Mouse (Mus musculus): ENCODE data around the gene Uspl1. TPM values are rescaled to one million over a fixed set of nuclear protein-coding genes. Genes with fewer than 3 reads are reported as not detected.

Uspl1 gene
- polyA plus RNA-seq, 1 experiment from 2014 or later: 72.3 TPM

DNA sequence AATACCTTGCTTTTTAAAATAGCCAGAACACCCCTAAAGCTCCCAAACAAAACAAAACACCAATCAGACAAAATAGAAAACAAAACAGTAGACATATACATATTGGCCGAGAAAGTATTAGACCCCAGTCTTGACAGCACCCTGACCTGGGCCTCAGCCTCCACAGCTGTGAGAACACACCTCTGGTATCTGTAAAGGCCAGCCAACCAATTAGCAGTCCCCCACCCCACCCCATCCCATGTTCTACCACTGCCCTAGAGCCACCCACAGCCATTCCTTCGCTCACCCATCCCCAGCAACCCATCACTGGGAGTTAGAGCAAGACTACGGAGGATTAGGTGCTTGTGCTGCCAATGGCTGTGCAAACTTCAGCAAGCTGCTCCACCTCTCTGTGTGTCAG is 33.3 kb upstream of the Uspl1 start:
- Histone ChIP-seq H3K9me3 (no peaks in the 10 kb centered on the region), H3K9ac (replicated peaks) (no peak overlapping the region), H3K27me3 (no peaks in the 10 kb centered on the region), H3K4me3 (no peak overlapping the region), H3K4me1 (no peaks in the 10 kb centered on the region), H3K27ac (replicated peaks) (no peak overlapping the region), H3K36me3 (no peaks in the 10 kb centered on the region), H3K4me2 (replicated peaks) (no peak overlapping the region)
- 95% methylated on average over 3 of the region's 3 CpGs for WGBS
- ATAC-seq (ENCODE audit: low FRiP score, low read depth): no peak

DNA sequence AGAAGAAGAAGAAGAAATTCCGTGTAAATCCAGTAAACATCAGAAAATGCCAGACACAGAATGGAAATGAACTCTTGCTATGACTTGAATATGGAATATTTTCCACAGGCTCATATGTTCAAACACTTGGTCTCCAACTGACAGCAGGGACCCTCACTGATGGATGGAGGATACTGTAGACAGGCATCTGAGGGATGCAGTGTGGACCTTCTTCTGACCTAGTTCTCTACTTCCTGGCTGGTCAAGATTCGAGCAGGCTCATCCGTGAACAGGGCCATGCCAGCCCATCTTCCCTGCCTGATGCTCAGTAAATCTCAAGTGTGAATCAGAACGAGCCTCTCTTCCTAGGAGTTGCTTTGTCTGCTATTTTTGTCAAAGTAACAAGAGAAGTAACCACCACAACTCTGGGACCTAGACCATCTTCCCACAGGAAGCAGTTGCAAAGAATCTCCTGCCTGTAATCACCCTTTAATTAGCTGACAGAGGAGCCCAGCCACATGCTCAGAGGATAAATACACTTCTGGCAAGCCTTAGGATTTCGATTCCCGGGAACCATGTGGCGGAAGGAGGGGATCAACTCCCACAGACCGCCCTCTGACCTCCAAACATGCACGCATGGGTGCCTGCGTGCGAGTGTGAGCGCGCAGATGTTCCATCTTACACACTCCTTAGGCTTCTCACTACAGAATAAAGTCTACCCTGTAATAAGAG is 31.9 kb upstream of the Uspl1 start:
- no peaks in the 10 kb centered on the region for H3K9me3 ChIP-seq
- no peaks in the 10 kb centered on the region for H3K27me3 ChIP-seq
- no peaks in the 10 kb centered on the region for H3K36me3 ChIP-seq
- 56% methylated on average over 13 of the region's 13 CpGs for WGBS
- H3K4me3 ChIP-seq: no peak overlapping the region
- ATAC-seq (ENCODE audit: low FRiP score, low read depth): no peak
- no peak overlapping the region for H3K9ac ChIP-seq (replicated peaks)
- no peaks in the 10 kb centered on the region for H3K4me1 ChIP-seq
- H3K27ac ChIP-seq (replicated peaks): no peak overlapping the region
- no peak overlapping the region for H3K4me2 ChIP-seq (replicated peaks)

DNA sequence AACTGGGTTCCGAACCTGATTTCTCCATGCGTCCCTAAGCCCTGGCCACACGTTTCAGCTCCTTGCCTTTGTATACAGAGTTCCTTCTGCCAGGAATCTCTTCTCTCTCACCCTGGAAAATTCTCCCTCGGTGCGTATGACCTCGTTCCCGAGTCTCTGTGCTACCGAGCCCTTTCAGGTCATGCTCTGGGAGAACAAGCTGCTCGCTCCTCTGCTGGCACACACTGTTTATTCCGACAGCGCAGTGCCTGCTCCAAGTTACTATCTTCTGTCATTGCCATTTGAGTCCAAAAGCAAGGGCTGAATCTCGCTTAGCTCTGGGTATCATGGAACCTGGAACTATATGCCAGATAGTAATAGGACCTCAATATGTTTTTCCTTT is 31.4 kb upstream of the Uspl1 start:
- H3K27ac ChIP-seq (replicated peaks): no peak overlapping the region
- H3K4me2 ChIP-seq (replicated peaks): no peak overlapping the region
- H3K4me1 ChIP-seq: no peaks in the 10 kb centered on the region
- WGBS: 65% methylated on average over 12 of the region's 12 CpGs
- no peaks in the 10 kb centered on the region for H3K36me3 ChIP-seq
- no peak overlapping the region for H3K9ac ChIP-seq (replicated peaks)
- no peaks in the 10 kb centered on the region for H3K9me3 ChIP-seq
- H3K4me3 ChIP-seq: no peak overlapping the region
- no peaks in the 10 kb centered on the region for H3K27me3 ChIP-seq
- ATAC-seq (ENCODE audit: low FRiP score, low read depth): no peak

DNA sequence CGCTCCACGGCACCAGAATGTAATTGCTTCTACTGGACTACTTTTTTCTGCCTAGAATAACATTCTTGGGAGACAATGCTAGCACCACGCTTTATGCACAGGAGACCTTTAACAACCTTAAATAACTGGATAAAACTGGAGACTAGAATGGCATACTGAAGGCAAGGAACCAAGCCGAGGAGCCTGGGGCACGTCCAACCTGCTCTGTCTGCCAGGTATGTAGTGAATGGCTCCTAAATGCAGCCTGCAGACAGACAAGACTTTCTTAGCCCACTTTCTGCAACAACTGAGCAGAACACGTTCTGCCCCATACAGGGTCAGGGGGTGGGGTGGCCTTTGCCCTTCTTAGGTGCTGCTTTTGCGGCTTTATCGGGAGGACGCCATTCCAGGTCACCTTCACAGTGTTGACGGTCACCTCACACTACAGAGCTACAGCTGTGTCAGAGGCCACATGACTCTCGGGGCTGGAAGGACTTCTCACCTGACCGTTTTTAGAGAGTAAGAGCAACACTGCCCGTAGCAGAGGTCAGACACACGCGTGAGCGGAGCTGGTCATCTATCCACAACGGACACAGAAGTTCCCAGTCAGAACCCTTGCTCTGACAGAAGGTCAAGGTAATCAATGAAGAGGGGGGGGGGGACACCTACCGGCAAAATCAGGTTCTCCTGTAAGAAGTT is 27.1 kb upstream of the Uspl1 start:
- Histone ChIP-seq H3K4me1 (no peaks in the 10 kb centered on the region), H3K9me3 (no peaks in the 10 kb centered on the region), H3K4me3 (no peak overlapping the region), H3K36me3 (no peaks in the 10 kb centered on the region), H3K27me3 (no peaks in the 10 kb centered on the region), H3K9ac (replicated peaks) (no peak overlapping the region), H3K27ac (replicated peaks) (no peak overlapping the region), H3K4me2 (replicated peaks) (no peak overlapping the region)
- ATAC-seq (ENCODE audit: low FRiP score, low read depth): no peak
- 89% methylated on average over 18 of the region's 18 CpGs for WGBS

DNA sequence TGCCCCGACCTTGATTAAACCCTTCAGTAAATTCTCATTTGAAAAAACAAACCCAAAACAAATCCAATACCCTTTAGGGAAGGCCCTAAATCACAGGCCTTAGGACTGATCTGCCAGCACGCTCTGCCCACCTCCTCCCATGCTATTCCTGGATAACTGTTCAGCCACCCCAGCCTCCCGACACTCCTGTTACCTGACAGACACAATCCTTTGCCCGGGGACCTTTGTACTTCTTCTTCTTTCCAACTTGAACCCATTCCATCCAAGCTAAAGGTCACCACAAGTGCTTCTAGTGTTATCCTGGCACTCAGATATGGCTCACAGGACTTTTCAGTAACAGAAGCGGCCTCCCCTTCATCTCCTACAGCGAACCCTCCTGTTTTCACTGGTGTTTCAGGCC is 25.1 kb upstream of the Uspl1 start:
- ATAC-seq (ENCODE audit: low FRiP score, low read depth): no peak
- H3K27me3 ChIP-seq: no peaks in the 10 kb centered on the region
- H3K9me3 ChIP-seq: no peaks in the 10 kb centered on the region
- WGBS: 87% methylated on average over 6 of the region's 6 CpGs
- H3K4me1 ChIP-seq: no peaks in the 10 kb centered on the region
- no peak overlapping the region for H3K4me2 ChIP-seq (replicated peaks)
- H3K27ac ChIP-seq (replicated peaks): no peak overlapping the region
- no peak overlapping the region for H3K4me3 ChIP-seq
- no peak overlapping the region for H3K9ac ChIP-seq (replicated peaks)
- H3K36me3 ChIP-seq: no peaks in the 10 kb centered on the region

DNA sequence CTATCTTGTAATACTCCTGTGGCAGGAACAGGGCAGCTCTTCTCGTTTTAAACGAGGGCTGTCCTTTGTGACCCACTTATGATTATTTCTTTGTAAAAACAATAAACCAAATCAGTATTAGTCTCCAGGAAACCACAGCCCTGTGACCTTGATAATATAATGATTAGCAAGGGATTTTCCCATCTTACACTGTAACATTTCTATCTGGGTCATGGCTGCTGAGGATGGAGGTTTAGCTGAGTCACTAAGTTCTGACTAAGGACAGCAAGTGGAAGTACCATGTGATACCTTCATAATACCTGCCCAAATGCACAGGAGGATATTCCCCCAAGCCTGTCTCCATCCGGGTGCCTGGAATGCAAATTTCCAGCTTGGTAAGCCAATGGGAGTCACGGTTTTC is 23.7 kb upstream of the Uspl1 start:
- no peak overlapping the region for H3K4me3 ChIP-seq
- no peaks in the 10 kb centered on the region for H3K9me3 ChIP-seq
- no peak overlapping the region for H3K9ac ChIP-seq (replicated peaks)
- no peak overlapping the region for H3K4me2 ChIP-seq (replicated peaks)
- no peak overlapping the region for H3K27ac ChIP-seq (replicated peaks)
- 87% methylated on average over 4 of the region's 4 CpGs for WGBS
- no peaks in the 10 kb centered on the region for H3K27me3 ChIP-seq
- H3K4me1 ChIP-seq: no peaks in the 10 kb centered on the region
- no peak for ATAC-seq (ENCODE audit: low FRiP score, low read depth)
- H3K36me3 ChIP-seq: no peaks in the 10 kb centered on the region

DNA sequence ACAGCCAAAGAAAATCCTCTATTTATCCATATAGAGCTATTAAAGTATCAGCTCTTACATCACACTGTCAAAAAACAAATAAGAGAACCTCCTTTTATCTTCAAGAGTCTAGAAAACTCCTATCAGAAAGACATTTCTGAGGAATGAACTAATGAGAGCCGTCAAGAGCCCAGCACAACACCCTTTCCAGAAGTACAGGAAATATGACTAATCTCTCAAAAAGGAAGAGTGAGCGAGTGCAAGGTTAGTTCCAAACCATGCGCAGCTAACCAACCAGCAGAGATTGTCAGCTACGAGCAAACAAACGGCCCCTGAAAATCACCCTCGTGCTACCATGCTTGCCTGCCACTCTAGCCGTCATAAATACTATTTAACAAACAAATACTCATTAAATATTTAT is 21.3 kb upstream of the Uspl1 start:
- WGBS: 92% methylated on average over 7 of the region's 7 CpGs
- no peak for ATAC-seq (ENCODE audit: low FRiP score, low read depth)
- Histone ChIP-seq H3K4me3 (no peak overlapping the region), H3K36me3 (no peaks in the 10 kb centered on the region), H3K9ac (replicated peaks) (no peak overlapping the region), H3K4me1 (no peaks in the 10 kb centered on the region), H3K9me3 (no peaks in the 10 kb centered on the region), H3K4me2 (replicated peaks) (no peak overlapping the region), H3K27me3 (no peaks in the 10 kb centered on the region), H3K27ac (replicated peaks) (no peak overlapping the region)

DNA sequence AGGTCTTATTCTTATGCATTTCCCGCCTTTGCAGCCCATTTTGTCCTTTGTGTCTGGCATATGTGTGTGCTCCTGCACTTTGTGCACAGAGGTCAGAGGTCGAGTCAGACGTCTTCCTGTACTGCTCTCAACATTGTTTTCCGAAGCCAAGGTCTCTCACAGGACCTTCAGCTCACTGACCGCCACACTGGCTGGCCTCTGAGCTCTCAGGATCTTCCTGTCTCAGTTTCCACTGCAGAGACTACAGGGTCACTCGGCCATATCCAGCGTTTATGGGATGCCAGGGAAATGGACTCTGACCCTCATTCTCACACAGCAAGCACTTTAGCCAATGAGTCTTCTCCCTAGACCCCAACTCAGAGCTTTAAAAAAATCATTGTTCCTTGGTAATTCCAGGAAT is 19.3 kb upstream of the Uspl1 start:
- H3K4me2 ChIP-seq (replicated peaks): no peak overlapping the region
- no peak for ATAC-seq (ENCODE audit: low FRiP score, low read depth)
- H3K9ac ChIP-seq (replicated peaks): no peak overlapping the region
- no peaks in the 10 kb centered on the region for H3K36me3 ChIP-seq
- H3K9me3 ChIP-seq: no peaks in the 10 kb centered on the region
- no peak overlapping the region for H3K4me3 ChIP-seq
- H3K27ac ChIP-seq (replicated peaks): no peak overlapping the region
- 64% methylated on average over 7 of the region's 7 CpGs for WGBS
- no peaks in the 10 kb centered on the region for H3K27me3 ChIP-seq
- H3K4me1 ChIP-seq: no peaks in the 10 kb centered on the region

DNA sequence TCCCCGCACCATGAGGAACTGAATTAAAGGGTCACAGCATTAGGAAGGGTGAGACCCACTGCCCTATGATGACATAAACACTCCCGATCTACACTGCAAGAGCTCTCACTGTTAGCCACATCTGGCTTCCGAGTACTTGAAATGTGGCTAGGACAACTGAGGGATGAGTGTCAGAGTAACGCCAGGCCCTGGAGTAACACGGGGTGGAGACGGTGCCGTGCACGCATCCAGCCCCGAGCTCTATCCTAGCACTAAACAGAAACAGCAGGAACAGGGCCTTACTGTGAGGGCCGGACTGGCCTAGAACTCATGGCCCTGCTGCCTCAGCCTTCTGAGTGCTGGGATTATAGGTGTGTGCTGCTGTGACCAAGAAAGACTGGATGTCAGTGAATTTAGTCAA is 18.1 kb upstream of the Uspl1 start:
- H3K9ac ChIP-seq (replicated peaks): no peak overlapping the region
- no peak for ATAC-seq (ENCODE audit: low FRiP score, low read depth)
- H3K4me3 ChIP-seq: no peak overlapping the region
- no peak overlapping the region for H3K27ac ChIP-seq (replicated peaks)
- 94% methylated on average over 10 of the region's 10 CpGs for WGBS
- H3K4me2 ChIP-seq (replicated peaks): no peak overlapping the region
- no peaks in the 10 kb centered on the region for H3K27me3 ChIP-seq
- H3K36me3 ChIP-seq: no peaks in the 10 kb centered on the region
- H3K4me1 ChIP-seq: no peaks in the 10 kb centered on the region
- H3K9me3 ChIP-seq: no peaks in the 10 kb centered on the region

DNA sequence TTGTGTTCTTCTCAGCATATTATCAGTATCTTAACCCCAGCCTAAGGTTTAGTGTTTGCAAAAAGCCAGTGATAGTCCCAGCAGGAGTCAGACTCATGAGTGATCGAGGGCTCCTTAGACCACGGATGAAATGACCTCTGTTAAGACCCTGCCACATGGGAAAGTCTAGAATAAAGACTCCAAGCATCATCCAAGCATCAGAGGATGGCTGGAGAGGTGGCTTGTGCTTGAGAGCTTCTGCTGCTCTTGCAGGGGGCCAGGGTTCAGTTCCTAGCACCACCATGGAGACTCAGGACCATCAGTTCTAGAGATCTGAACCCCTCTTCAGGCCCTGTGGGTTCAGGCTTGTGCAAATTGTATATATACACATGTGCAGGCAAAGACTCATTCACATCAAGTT is 16.1 kb upstream of the Uspl1 start:
- no peaks in the 10 kb centered on the region for H3K4me1 ChIP-seq
- WGBS: 83% methylated on average over 2 of the region's 2 CpGs

DNA sequence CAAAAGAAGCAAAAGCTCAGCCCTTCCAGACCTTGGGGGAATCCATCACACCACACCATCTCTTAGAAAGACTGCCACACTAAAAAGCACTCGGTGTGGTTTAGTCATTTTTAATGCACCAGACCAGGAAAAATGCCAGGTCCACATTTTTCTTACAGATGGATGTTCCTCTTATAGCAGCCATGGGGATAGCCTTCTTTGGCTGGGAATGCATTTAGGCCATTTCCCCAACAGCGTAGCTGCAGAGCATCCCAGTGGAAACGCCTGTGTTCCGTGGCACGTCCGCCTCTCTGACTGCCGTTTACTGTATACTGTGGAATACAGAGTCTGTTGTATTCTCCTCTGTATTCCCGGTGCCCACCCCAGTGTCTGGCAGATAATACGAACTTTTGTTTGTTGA is 15.3 kb upstream of the Uspl1 start:
- Histone ChIP-seq H3K4me3 (no peak overlapping the region), H3K4me2 (replicated peaks) (no peak overlapping the region), H3K27ac (replicated peaks) (no peak overlapping the region), H3K9ac (replicated peaks) (no peak overlapping the region), H3K4me1 (no peaks in the 10 kb centered on the region), H3K36me3 (no peaks in the 10 kb centered on the region), H3K9me3 (no peaks in the 10 kb centered on the region), H3K27me3 (no peaks in the 10 kb centered on the region)
- WGBS: 92% methylated on average over 9 of the region's 9 CpGs
- ATAC-seq (ENCODE audit: low FRiP score, low read depth): no peak

More for the DNA sequence above, 16.1 kb upstream of the Uspl1 start:
- H3K4me2 ChIP-seq (replicated peaks): no peak overlapping the region
- no peak overlapping the region for H3K9ac ChIP-seq (replicated peaks)
- no peak overlapping the region for H3K4me3 ChIP-seq
- no peaks in the 10 kb centered on the region for H3K27me3 ChIP-seq
- H3K9me3 ChIP-seq: no peaks in the 10 kb centered on the region
- no peaks in the 10 kb centered on the region for H3K36me3 ChIP-seq
- no peak for ATAC-seq (ENCODE audit: low FRiP score, low read depth)
- no peak overlapping the region for H3K27ac ChIP-seq (replicated peaks)

DNA sequence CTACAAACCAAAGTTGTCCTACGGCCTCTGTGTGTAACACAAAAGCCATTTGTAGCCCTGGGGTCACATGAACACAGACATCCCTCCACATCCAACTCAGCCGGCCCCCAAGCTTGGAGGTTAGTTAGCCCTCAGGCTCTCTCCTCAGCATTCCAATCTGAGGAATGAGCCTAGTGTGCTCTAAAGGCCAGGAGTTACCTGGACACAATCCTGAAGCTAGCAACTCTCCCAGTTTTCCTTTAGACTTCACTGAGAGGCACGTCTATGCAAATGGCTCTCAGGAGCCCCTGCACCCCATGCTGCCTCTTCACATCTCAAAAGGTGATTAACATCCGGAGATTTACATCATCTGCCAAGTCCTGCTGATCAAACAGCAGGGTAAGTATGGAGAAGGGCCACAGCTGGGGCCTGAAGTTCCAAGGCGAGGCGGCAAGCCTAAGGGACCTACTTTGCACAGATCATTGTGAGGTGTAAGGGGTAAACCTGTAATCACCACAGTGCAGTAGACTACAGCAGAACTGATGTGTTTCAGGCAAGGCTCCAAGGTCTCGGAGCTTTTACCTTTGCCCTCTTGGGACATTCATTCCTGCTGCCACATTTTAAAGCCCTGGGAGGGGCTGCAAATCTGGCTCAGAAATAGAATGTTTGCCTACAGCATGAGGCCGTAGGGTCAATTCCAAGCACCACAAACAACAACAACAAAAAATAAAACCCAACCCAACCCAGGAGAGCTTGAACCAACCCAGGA is 13.1 kb upstream of the Uspl1 start:
- no peak for ATAC-seq (ENCODE audit: low FRiP score, low read depth)
- H3K27me3 ChIP-seq: no peaks in the 10 kb centered on the region
- no peaks in the 10 kb centered on the region for H3K4me1 ChIP-seq
- no peak overlapping the region for H3K9ac ChIP-seq (replicated peaks)
- H3K4me2 ChIP-seq (replicated peaks): no peak overlapping the region
- no peaks in the 10 kb centered on the region for H3K9me3 ChIP-seq
- H3K27ac ChIP-seq (replicated peaks): no peak overlapping the region
- no peak overlapping the region for H3K4me3 ChIP-seq
- 52% methylated on average over 8 of the region's 8 CpGs for WGBS
- no peaks in the 10 kb centered on the region for H3K36me3 ChIP-seq

Data from midbrain, embryonic 12.5 days (tissue).